In the genomic region with DNA sequence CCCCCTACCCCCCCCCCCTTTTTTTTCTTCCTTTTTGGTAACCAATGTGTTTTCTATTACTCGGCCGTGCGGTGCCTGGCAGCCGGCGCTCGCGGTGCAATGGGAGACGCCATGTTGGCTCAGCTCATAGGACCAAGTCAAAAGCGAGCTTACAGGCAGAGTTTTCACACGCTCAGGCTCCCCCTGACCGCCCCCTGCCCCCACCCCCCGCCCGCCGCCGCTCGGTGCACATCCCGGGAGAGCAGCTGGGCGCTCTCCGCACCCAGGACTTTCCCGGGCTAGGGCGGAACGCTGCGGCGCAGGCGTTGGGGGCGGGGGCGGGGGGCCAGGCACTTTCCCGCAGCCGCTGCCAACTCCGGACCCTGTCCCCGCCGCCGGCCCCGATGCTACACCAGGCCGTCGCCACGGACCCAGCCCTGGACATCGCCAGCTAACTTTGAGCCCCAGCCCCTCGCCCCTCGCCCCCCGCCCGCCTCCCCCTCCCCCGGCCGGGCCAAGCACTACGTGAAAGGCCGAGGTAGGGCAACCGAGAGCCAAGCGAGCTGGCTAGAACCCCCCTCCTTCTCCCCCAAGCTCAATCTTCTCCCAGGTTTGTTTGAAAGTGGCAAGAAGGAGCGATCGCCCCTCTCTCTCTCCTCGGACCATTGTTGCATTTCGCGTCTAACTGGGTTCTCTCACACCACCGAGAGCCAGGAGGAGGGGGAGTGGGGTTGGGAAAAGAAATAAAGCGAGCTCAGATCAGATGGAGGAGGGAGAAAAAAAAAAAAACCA, we compare ENCODE assay signal across 8 mouse cellular contexts. TPM values are rescaled to one million over a fixed set of nuclear protein-coding genes. Genes with fewer than 3 reads are reported as not detected.
A peak's percentile ranks its signal among the peaks of the same experiment; 100 is the strongest.
DNase-seq lines count a peak whose midpoint lies in the region; ATAC-seq and TF ChIP-seq lines count a peak whose summit lies in the region.

No protein-coding gene starts in this region.

- peak overlapping the region; percentile 86 for H3K27ac ChIP-seq in forebrain, embryonic 16.5 days (ENCODE audit: low read length)

- 0% methylated on average over 45 of the region's 55 CpGs for WGBS in forebrain, embryonic 16.5 days
- WGBS in lung, adult 2 months = under 1% methylated on average over 53 of the region's 55 CpGs

- peak overlapping the region; percentile 52 for H3K4me3 ChIP-seq in forebrain, embryonic 16.5 days (replicated peaks; ENCODE audit: low read length)
- peak overlapping the region; percentile 54 for H3K4me3 ChIP-seq in lung, adult 2 months (replicated peaks; ENCODE audit: extremely low read depth, low read depth, low read length)

- peak overlapping the region; percentile 65 for H3K4me2 ChIP-seq in forebrain, embryonic 16.5 days (ENCODE audit: low read length)

- H3K36me3 ChIP-seq in forebrain, embryonic 16.5 days (ENCODE audit: control insufficient read depth, insufficient read depth) = no peaks in the 10 kb centered on the region

- peak overlapping the region; percentile 66 for H3K9ac ChIP-seq in forebrain, embryonic 16.5 days (replicated peaks; ENCODE audit: low read depth, low read length)

- H3K27me3 ChIP-seq in forebrain, embryonic 16.5 days (replicated peaks; ENCODE audit: control insufficient read depth, insufficient read depth, low read length) = peaks cover 43% of the 10 kb centered on the region

- TF ChIP-seq CTCF in lung, adult 2 months (IDR thresholded peaks at IDR 0.05; ENCODE audit: insufficient read depth, low read length) = no peak

- H3K4me1 ChIP-seq in forebrain, embryonic 16.5 days (replicated peaks; ENCODE audit: control insufficient read depth, insufficient read depth, low read length) = peaks cover 13% of the 10 kb centered on the region
- H3K4me1 ChIP-seq in lung, adult 2 months (ENCODE audit: control insufficient read depth, insufficient read depth, low read length) = peaks cover 3% of the 10 kb centered on the region

- peak; percentile 78 for DNase-seq in adrenal gland, postnatal 10 days
- no peak for DNase-seq in adrenal gland, adult 8-10 months
- peak; percentile 40 for DNase-seq in MN1 (ENCODE audit: low spot score)
- peak; percentile 59 for DNase-seq in kidney, adult 11 months
- DNase-seq in lung, adult 2 months = no peak
- DNase-seq in ovary, postnatal 36 days (ENCODE audit: low spot score) = peak; percentile 67

- ATAC-seq in forebrain, embryonic 16.5 days = peak; percentile 54
- no peak for ATAC-seq in CD4-positive, CD25-positive, alpha-beta regulatory T cell, adult 4 months

- H3K9me3 ChIP-seq in forebrain, embryonic 16.5 days (ENCODE audit: control insufficient read depth, low read length) = no peaks in the 10 kb centered on the region

- TF ChIP-seq POLR2A in lung, adult 2 months (IDR thresholded peaks at IDR 0.05; ENCODE audit: borderline replicate concordance, extremely low read depth, low read depth, low read length) = peak; percentile 45; the same call in 1 of the 2 replicates

RNA-seq across cellular contexts. Expression of a gene that starts 15.6 kb away (rescaled TPM):
- total RNA-seq in adrenal gland, postnatal 10 days (2021) = 10 to 100 TPM; 78.3 to 79.6 TPM
- total RNA-seq in adrenal gland, adult 8-10 months (2022) = 100 to 1,000 TPM; 108 to 141 (median 120) TPM
- 88.4 and 90.6 TPM in 2 replicates for polyA plus RNA-seq in forebrain, embryonic 16.5 days (2015; fragmentation: Nextera tagmentation; extraction: Ambion mirVana)
- 231 and 263 TPM in 2 replicates for polyA plus RNA-seq in lung, adult 2 months (2012; rRNA removed)
- polyA plus RNA-seq in CD4-positive, CD25-positive, alpha-beta regulatory T cell, adult 4 months (2017; shearing (Covaris generic)) = not detected

Comparison
In these comparisons a context has a peak if more than half of its experiments do, and no peak if none do; other contexts are left out.
1. DNase-seq: peak in adrenal gland, postnatal 10 days (single experiment), MN1 (single experiment), kidney, adult 11 months (single experiment) and ovary, postnatal 36 days (single experiment); none in adrenal gland, adult 8-10 months (single experiment) and lung, adult 2 months (single experiment).
2. RNA of a gene that starts 15.6 kb away (polyA plus RNA-seq): 231 to 263 TPM in lung, adult 2 months and 88.4 to 90.6 TPM in forebrain, embryonic 16.5 days; not detected in CD4-positive, CD25-positive, alpha-beta regulatory T cell, adult 4 months; every median in the first group is over 10 times any median in the second.